Mouse (Mus musculus) liver, embryonic 18 days (tissue): ENCODE results near the gene Rbm33. TPM values are rescaled to one million over a fixed set of nuclear protein-coding genes. Genes with fewer than 3 reads are reported as not detected.

Experiments used
- polyA plus RNA-seq: library from polyadenylated mRNA; depleted of rRNA; stranded (reverse); fragments of >200 nt; gene quantifications from 2 replicates; pipeline ENCODE4 v1.2.3, GENCODE M21; 2012; rRNA removed

Rbm33 gene
- polyA plus RNA-seq = 8.3 and 10.2 TPM in 2 replicates

DNA sequence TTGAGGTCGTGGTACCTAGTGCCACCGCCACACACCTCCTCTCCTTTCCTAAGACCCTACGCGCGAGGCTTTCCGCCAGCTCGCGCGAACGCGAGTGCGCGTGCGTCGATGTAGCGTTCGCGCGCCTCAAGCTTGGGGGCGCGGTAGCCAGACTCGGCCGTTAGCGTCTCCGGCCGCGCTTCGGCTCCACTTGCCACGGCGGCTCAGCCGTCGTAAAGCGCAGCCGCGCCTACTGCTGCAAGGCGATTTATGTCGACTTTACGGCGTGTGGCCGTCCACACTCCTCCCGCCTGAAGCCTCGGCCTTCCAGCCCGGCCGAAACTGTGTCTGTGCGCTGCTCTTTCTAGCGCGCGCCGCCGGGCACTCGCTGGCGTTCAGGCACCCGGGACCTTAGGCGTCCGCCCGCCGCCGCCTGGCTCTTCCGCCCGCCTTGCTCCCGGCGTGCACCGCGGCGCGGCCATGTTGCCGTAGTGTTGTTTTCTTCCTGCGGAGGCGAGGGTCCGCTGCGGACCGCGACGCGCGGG, at the start of gene Rbm33:
TSS of gene Rbm33 (plus strand) at position 400 of the 524 bp plus-strand sequence.

DNA sequence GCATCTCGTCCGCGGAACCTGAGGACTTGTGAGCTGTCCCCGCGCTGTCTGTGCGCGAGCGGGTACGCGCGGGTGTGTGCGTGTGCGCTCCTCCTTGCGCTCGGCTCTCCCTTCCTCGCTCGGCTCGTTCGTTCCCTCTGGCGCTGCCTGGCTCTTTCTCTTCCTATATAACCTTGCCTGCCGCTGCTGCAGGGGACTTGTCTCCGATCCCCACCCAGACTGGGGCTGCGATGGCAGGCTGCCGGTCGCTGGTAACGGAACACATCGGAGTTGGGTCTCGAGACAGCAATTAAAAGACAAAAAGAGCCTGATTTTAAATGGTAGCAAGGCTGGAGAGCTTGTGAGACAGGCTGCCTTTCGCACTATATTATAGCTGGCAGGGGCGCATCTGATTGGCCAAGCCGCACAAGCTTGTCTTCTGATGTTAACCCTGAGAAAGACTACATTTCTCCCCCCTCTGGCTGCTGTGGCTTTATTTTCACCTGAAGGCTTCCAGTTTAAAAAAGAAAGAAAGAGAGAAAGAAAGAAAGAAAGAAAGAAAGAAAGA, 149.9 kb downstream of the Rbm33 start, which contains the start of gene Shh:
TSS of gene Shh (minus strand) at position 497 of the 547 bp plus-strand sequence.

Other genes starting within 250 kb of the Rbm33 start
- 244 and 352 TPM in 2 replicates for gene Insig1, start 245.8 kb upstream of the Rbm33 start, polyA plus RNA-seq
- not detected in 2 replicates for gene En2, start 151.4 kb upstream of the Rbm33 start, polyA plus RNA-seq
- gene Cnpy1, start 71.3 kb upstream of the Rbm33 start, polyA plus RNA-seq = not detected in 2 replicates
- 0.02 and 0.06 TPM in 2 replicates for gene Shh, start 150.1 kb downstream of the Rbm33 start, polyA plus RNA-seq